Mouse (Mus musculus) bone marrow macrophage, adult 2 months (primary cell): ENCODE results near the gene Sec1.

ENCODE experiments used
- CTCF ChIP-seq: IDR thresholded peaks from 2 replicates; pipeline ENCODE4 v1.5.1; 2012; ENCODE audit warnings: low read depth, mild to moderate bottlenecking, low read length, moderate library complexity
- POLR2A ChIP-seq: IDR thresholded peaks from 2 replicates; pipeline ENCODE4 v1.6.1; 2012; ENCODE audit warnings: mild to moderate bottlenecking, low read depth, low read length, borderline replicate concordance

- TF ChIP-seq POLR2A (no peak), CTCF (no peak)
Observed at GRCm38 (mm10) chr7:45681046-45681736, 13.0 kb downstream of the Sec1 start.
